Comparison of ENCODE assay signal across 8 mouse cellular contexts in the genomic region with DNA sequence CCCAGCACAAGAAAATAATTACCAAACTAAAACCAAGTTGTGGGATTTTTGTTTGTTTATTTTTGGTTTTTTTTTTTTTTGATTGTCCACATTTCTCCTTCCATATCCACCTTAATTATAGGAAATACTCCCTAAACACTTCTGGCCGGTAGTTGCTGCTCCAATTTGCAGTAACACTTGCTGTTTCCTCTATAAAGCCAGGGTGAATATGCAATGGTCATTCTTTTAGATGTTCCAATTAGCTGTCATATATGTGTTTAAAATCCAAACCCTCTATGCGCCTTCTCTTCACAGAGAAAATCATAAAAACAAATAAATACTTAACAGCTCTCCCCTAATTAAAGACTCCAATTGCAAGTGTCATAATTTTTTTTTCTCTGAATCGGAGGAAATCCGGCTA. TPM values are rescaled to one million over a fixed set of nuclear protein-coding genes. Genes with fewer than 3 reads are reported as not detected.
DNase-seq lines count a peak whose midpoint lies in the region; ATAC-seq and TF ChIP-seq lines count a peak whose summit lies in the region.

No protein-coding gene starts in this region.

- no peaks in the 10 kb centered on the region for H3K27me3 ChIP-seq in neural tube, embryonic 14.5 days (ENCODE audit: control insufficient read depth, insufficient read depth, low read length)

- H3K4me2 ChIP-seq in neural tube, embryonic 14.5 days (ENCODE audit: low read depth, low read length) = peak overlapping the region; percentile 96

- WGBS in lung, adult 2 months = 10% methylated on average over 4 of the region's 4 CpGs
- 7% methylated on average over 4 of the region's 4 CpGs for WGBS in large intestine, adult 2 months
- WGBS in neural tube, embryonic 14.5 days = 4% methylated on average over 4 of the region's 4 CpGs

- ATAC-seq in neural tube, embryonic 14.5 days (ENCODE audit: low read depth) = no peak
- no peak for ATAC-seq in CD4-positive, CD25-positive, alpha-beta regulatory T cell, adult 4 months

- peak overlapping the region; percentile 26 for H3K4me3 ChIP-seq in lung, adult 2 months (replicated peaks; ENCODE audit: extremely low read depth, low read depth, low read length)
- H3K4me3 ChIP-seq in embryonic fibroblast, embryonic 13.5 days (ENCODE audit: insufficient read depth, low read length) = peak overlapping the region; percentile 80
- peak overlapping the region; percentile 65 for H3K4me3 ChIP-seq in neural tube, embryonic 14.5 days (ENCODE audit: low read depth, low read length)

- no peaks in the 10 kb centered on the region for H3K9me3 ChIP-seq in neural tube, embryonic 14.5 days (ENCODE audit: control insufficient read depth, low read length)

- no peak for TF ChIP-seq CTCF in lung, adult 2 months (IDR thresholded peaks at IDR 0.05; ENCODE audit: insufficient read depth, low read length)
- no peak for TF ChIP-seq CTCF in embryonic fibroblast, embryonic 13.5 days (IDR thresholded peaks at IDR 0.05; ENCODE audit: borderline replicate concordance, insufficient read depth, low read length)

- no peak for DNase-seq in lung, adult 2 months
- no peak for DNase-seq in lung, postnatal 10 days
- DNase-seq in large intestine, adult 2 months (ENCODE audit: low read depth, low spot score) = peak; percentile 24
- no peak for DNase-seq in layer of hippocampus, adult 11-12 months (ENCODE audit: low spot score)
- no peak for DNase-seq in cerebellum, postnatal 4 days (ENCODE audit: low spot score in 2 of 2)

- peak overlapping the region; percentile 72; the same call in 1 of the 2 replicates for H3K9ac ChIP-seq in neural tube, embryonic 14.5 days (replicated peaks; ENCODE audit: low read depth, low read length)

- no peaks in the 10 kb centered on the region for H3K4me1 ChIP-seq in lung, adult 2 months (ENCODE audit: control insufficient read depth, insufficient read depth, low read length)
- no peaks in the 10 kb centered on the region for H3K4me1 ChIP-seq in embryonic fibroblast, embryonic 13.5 days (ENCODE audit: control insufficient read depth, insufficient read depth, low read length)
- H3K4me1 ChIP-seq in neural tube, embryonic 14.5 days (ENCODE audit: control insufficient read depth, insufficient read depth, low read length) = peaks cover 8% of the 10 kb centered on the region; the same call in 1 of the 2 replicates

- H3K27ac ChIP-seq in embryonic fibroblast, embryonic 13.5 days (ENCODE audit: insufficient read depth, low read length) = no peak overlapping the region
- H3K27ac ChIP-seq in neural tube, embryonic 14.5 days (ENCODE audit: low read depth, low read length) = no peak overlapping the region; the same call in 1 of the 2 replicates

- H3K36me3 ChIP-seq in neural tube, embryonic 14.5 days (ENCODE audit: control insufficient read depth, insufficient read depth, low read length) = no peaks in the 10 kb centered on the region

- no peak for TF ChIP-seq POLR2A in lung, adult 2 months (IDR thresholded peaks at IDR 0.05; ENCODE audit: borderline replicate concordance, extremely low read depth, low read depth, low read length)
- no peak for TF ChIP-seq POLR2A in embryonic fibroblast, embryonic 13.5 days (IDR thresholded peaks at IDR 0.05; ENCODE audit: low read depth, low read length)

RNA-seq across cellular contexts. Expression of a gene that starts 0.7 kb away (rescaled TPM):
- polyA plus RNA-seq in lung, adult 2 months (2012; rRNA removed) = 3.7 and 4.3 TPM in 2 replicates
- 1.3 and 1.7 TPM in 2 replicates for polyA plus RNA-seq in embryonic fibroblast, embryonic 13.5 days (2011; ENCODE audit: insufficient read length, low read depth, missing spikeins)
- polyA plus RNA-seq in large intestine, adult 2 months (2012; rRNA removed) = 0.68 and 0.92 TPM in 2 replicates
- polyA plus RNA-seq in neural tube, embryonic 14.5 days (2014; fragmentation: Nextera tagmentation; extraction: Ambion mirVana) = 10.3 and 11.3 TPM in 2 replicates
- polyA plus RNA-seq in CD4-positive, CD25-positive, alpha-beta regulatory T cell, adult 4 months (2017; shearing (Covaris generic)) = 1 to 10 TPM in 1 of 2 experiments, under 1 TPM in 1; 0.36 to 1.2 TPM

Comparison
In these comparisons a context has a peak if more than half of its experiments do, and no peak if none do; other contexts are left out.
1. H3K4me3 ChIP-seq: peak in every context shown above with its lines; median percentile 80 in embryonic fibroblast, embryonic 13.5 days; 65 in neural tube, embryonic 14.5 days; 26 in lung, adult 2 months.